Mouse (Mus musculus): ENCODE data around the gene Tomm5.

DNA sequence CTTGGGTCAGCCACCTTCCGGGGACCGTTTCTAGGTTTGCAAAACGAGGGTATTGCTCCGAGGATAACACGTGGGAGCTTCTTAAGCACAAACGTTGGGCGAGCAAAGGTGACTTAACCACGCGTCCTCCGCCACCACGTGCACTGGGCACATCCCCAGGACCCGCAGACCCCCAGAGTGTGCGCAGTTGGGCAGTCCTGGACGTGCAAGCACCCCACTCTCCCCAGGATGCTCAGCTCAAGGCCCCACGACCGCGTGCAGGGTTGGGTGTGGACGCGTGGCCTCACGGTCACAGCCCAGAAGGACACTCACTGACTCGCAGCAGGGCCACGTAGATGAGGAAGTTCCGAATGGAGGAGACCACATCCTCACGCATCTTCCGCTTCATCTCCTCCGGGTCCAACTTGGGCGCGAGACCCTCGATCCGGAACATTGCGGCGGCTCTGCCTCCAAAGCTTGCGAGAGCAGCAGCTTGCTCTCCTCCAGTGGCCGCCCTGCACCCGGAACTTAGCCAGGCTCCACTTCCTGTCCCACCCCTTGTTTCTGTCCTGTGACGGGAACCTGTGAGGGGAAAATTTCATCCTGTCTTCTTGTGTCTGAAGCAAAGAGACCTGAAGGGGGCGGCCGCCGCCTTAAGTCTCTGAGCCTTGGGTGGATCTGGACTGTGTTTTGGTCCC lies at the start of gene Tomm5:
- peak; percentile 85; the same call in 1 of the 2 replicates for TF ChIP-seq CTCF (IDR thresholded peaks at IDR 0.05; ENCODE audit: extremely low read depth, insufficient read length, insufficient replicate concordance, low read depth, low read length)
- peak; percentile 77 for TF ChIP-seq POLR2A (IDR thresholded peaks at IDR 0.05; ENCODE audit: low read depth, low read length)

Measured in small intestine, adult 2 months (tissue).